Mouse (Mus musculus): ENCODE measurements around the gene Vmn1r47. TPM values are rescaled to one million over a fixed set of nuclear protein-coding genes. Genes with fewer than 3 reads are reported as not detected.
"Not testable (repeated sequence)": the region's sequence is repeated elsewhere in the genome, so short reads cannot be mapped to it uniquely, and the experiment has no call there.

The Vmn1r47 gene
- total RNA-seq (2021): not detected
- long read RNA-seq, experiment 1: 0 reads
- long read RNA-seq, experiment 2: 0 reads

GRCm38 (mm10) chr6:90015847-90016246, at the start of gene Vmn1r47:
Gene Vmn1r47, plus strand, starts transcription at chr6:90016147.
- DNase-seq: not testable (repeated sequence)

GRCm38 (mm10) chr6:89966341-89966740, 49.6 kb upstream of the Vmn1r47 start:
- DNase-seq: no peak

GRCm38 (mm10) chr6:89969013-89969412, 46.9 kb upstream of the Vmn1r47 start, which contains the start of gene Vmn1r46:
Gene Vmn1r46, plus strand, starts transcription at chr6:89969313.
- DNase-seq: no peak

- no peak for DNase-seq
Observed at GRCm38 (mm10) chr6:89985989-89986388, 30.0 kb upstream of the Vmn1r47 start.

- not testable (repeated sequence) for DNase-seq
Observed at GRCm38 (mm10) chr6:90036741-90037140, 20.8 kb downstream of the Vmn1r47 start, which contains the start of gene Vmn1r48. Gene Vmn1r48, minus strand, starts transcription at chr6:90036841.

Other genes starting within 250 kb of the Vmn1r47 start
- under 1 TPM; 0.25 to 0.26 TPM for gene Vmn1r42, start 139.7 kb upstream of the Vmn1r47 start, total RNA-seq (2021)
- gene Vmn1r43, start 139.7 kb upstream of the Vmn1r47 start, total RNA-seq (2021): not detected
- not detected for gene Vmn1r44, start 132.5 kb upstream of the Vmn1r47 start, total RNA-seq (2021)
- not detected for gene Vmn1r45, start 75.5 kb upstream of the Vmn1r47 start, total RNA-seq (2021)
- not detected for gene Vmn1r46, start 46.8 kb upstream of the Vmn1r47 start, total RNA-seq (2021)
- not detected for gene Vmn1r48, start 20.7 kb downstream of the Vmn1r47 start, total RNA-seq (2021)
- gene Vmn1r49, start 62.4 kb downstream of the Vmn1r47 start, total RNA-seq (2021): not detected
- not detected for gene Vmn1r50, start 85.3 kb downstream of the Vmn1r47 start, total RNA-seq (2021)
- not detected for gene Vmn1r51, start 106.4 kb downstream of the Vmn1r47 start, total RNA-seq (2021)
- not detected for gene Vmn1r52, start 158.7 kb downstream of the Vmn1r47 start, total RNA-seq (2021)
- gene V1ra8, start 186.6 kb downstream of the Vmn1r47 start, total RNA-seq (2021): not detected
- not detected for gene Vmn1r53, start 208.3 kb downstream of the Vmn1r47 start, total RNA-seq (2021)
- not detected for gene Vmn1r54, start 230.2 kb downstream of the Vmn1r47 start, total RNA-seq (2021)